Mouse (Mus musculus): Measurements from ENCODE around the gene Pop7. TPM values are rescaled to one million over a fixed set of nuclear protein-coding genes. Genes with fewer than 3 reads are reported as not detected.

The Pop7 gene
- polyA plus RNA-seq, 1 experiment from 2014 or later, result 80.1 TPM

GRCm38 (mm10) chr5:137481138-137481537 is 21.2 kb downstream of the Pop7 start:
- Histone ChIP-seq H3K27ac (replicated peaks) (no peak overlapping the region), H3K27me3 (peaks cover 15% of the 10 kb centered on the region), H3K4me2 (no peak overlapping the region), H3K9me3 (no peaks in the 10 kb centered on the region), H3K4me3 (no peak overlapping the region), H3K36me3 (no peaks in the 10 kb centered on the region), H3K4me1 (replicated peaks) (peaks cover 15% of the 10 kb centered on the region), H3K9ac (no peak overlapping the region)
- no peak for ATAC-seq (ENCODE audit: low read depth)

GRCm38 (mm10) chr5:137476964-137477363 is 25.4 kb downstream of the Pop7 start, which contains the start of gene Zan:
Gene Zan (minus strand): TSS chr5:137477064.
- Histone ChIP-seq H3K4me2 (no peak within 1 kb of the TSS), H3K27ac (replicated peaks) (no peak within 1 kb of the TSS), H3K9ac (no peak within 1 kb of the TSS), H3K4me1 (replicated peaks) (peaks cover 3% of the 10 kb centered on the region; the same call in 1 of the 2 replicates), H3K9me3 (no peaks in the 10 kb centered on the region), H3K36me3 (no peaks in the 10 kb centered on the region), H3K4me3 (no peak within 1 kb of the TSS), H3K27me3 (no peaks in the 10 kb centered on the region)
- 89% methylated on average over 5 of the region's 5 CpGs for WGBS
- no peak for ATAC-seq (ENCODE audit: low read depth)

- no peak overlapping the region for H3K4me3 ChIP-seq
- 14% methylated on average over 2 of the region's 2 CpGs for WGBS
These were observed 28.0 kb downstream of the Pop7 start for GRCm38 (mm10) chr5:137474351-137474750.

DNA sequence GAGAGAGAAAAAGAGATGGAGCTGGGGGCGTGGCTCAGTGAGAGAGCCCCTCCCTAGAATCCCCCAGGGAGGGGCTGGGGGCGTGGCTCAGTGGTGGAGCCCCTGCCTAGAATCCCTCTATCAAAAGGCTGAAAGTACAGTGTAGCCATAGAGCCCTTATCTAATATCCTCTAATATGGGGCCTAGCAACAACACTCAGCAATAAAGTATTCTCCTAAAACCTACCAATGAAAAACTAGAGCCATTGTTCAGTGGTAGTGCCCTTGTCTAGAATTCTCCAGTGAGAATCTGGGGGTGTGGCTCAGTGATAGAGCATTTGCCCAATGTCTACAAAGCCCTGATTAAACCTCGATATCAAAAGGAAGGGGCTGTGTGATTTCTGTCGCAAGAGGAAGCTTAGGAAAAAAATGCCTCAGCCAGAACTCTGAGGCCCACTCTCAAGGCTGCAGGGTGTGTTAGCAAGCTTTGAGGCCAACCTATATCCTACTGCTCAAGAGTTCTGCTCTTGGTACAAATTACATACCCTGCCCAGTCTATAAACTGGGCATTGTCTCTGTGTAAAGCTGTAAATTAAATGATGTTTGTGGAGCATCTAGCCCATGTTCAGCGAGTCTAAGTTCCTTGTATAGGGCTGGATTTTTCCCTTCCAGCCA is 29.9 kb downstream of the Pop7 start:
- H3K27ac ChIP-seq (replicated peaks), result no peak overlapping the region
- H3K4me1 ChIP-seq (replicated peaks), result no peaks in the 10 kb centered on the region
- H3K27me3 ChIP-seq, result no peaks in the 10 kb centered on the region
- H3K36me3 ChIP-seq, result no peaks in the 10 kb centered on the region
- no peaks in the 10 kb centered on the region for H3K9me3 ChIP-seq
- H3K9ac ChIP-seq, result no peak overlapping the region
- no peak for ATAC-seq (ENCODE audit: low read depth)
- H3K4me3 ChIP-seq, result no peak overlapping the region
- no peak overlapping the region for H3K4me2 ChIP-seq
- WGBS, result 59% methylated on average over 5 of the region's 5 CpGs

More at GRCm38 (mm10) chr5:137474351-137474750, 28.0 kb downstream of the Pop7 start:
- Histone ChIP-seq H3K9ac (no peak overlapping the region), H3K36me3 (no peaks in the 10 kb centered on the region), H3K9me3 (no peaks in the 10 kb centered on the region), H3K27me3 (no peaks in the 10 kb centered on the region), H3K4me2 (no peak overlapping the region), H3K27ac (replicated peaks) (no peak overlapping the region), H3K4me1 (replicated peaks) (no peaks in the 10 kb centered on the region)
- no peak for ATAC-seq (ENCODE audit: low read depth)

DNA sequence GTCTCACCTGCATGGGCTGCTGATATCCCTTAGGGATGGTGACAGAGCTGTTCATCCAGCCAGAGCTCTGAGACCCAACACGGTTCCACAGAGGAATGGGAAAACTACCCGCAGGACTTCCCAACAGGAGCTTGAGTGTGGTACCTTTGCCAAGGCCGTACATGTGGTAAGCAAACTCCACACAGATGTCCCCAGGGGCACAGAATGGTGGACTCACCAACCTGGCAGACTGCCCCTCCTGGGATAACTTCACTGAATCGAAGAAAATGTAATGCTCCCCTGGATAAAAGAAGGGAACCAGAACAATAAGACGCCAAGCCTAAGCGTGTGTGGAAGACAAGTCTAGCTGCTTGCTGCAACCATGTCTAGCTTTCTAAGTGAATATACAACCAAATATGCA is 35.4 kb downstream of the Pop7 start:
- no peaks in the 10 kb centered on the region for H3K27me3 ChIP-seq
- H3K27ac ChIP-seq (replicated peaks), result no peak overlapping the region
- no peak overlapping the region for H3K4me3 ChIP-seq
- no peak overlapping the region for H3K9ac ChIP-seq
- WGBS, result 91% methylated on average over 6 of the region's 6 CpGs
- H3K4me2 ChIP-seq, result no peak overlapping the region
- H3K4me1 ChIP-seq (replicated peaks), result no peaks in the 10 kb centered on the region
- ATAC-seq (ENCODE audit: low read depth), result no peak
- no peaks in the 10 kb centered on the region for H3K9me3 ChIP-seq
- H3K36me3 ChIP-seq, result no peaks in the 10 kb centered on the region

- H3K9me3 ChIP-seq, result no peaks in the 10 kb centered on the region
- no peaks in the 10 kb centered on the region for H3K36me3 ChIP-seq
- no peak overlapping the region for H3K4me3 ChIP-seq
- H3K27ac ChIP-seq (replicated peaks), result no peak overlapping the region
- WGBS, result 57% methylated on average over 3 of the region's 3 CpGs
- H3K4me2 ChIP-seq, result no peak overlapping the region
- no peak for ATAC-seq (ENCODE audit: low read depth)
- no peaks in the 10 kb centered on the region for H3K4me1 ChIP-seq (replicated peaks)
- H3K27me3 ChIP-seq, result no peaks in the 10 kb centered on the region
- no peak overlapping the region for H3K9ac ChIP-seq
These were observed 37.3 kb downstream of the Pop7 start for GRCm38 (mm10) chr5:137465049-137465448.

DNA sequence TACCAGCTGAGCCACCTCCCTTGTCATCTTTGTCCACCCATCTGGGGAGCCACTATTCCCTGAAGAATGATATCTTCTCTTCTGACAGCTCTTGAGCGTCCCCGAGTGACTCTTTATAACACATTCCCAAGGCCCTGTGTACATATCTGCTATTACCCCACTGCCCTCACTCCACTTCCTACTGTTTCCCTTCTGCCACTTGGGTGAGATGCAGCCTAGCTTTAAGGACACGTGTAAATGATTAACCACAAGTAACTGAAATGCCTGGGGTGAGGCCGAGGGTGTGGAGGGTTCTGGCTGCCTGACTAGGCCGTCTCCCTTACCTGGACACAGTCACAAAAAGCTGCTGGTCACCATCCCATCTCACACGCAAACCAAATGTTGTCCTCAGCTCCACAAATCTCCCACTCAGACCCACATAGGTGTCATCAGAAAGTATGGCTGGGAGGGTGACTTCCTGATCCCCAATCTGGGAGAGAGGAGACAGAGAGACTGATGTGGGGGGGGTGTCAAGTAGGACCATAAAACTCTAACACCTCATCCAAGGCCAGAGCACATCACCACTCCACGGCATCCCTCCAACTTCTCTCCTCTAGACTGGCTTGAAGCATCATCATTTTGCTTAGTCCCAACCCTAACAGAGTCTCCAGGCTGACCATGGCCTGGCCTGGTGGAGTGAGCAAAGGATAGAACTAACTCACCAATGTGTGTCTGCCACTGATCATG is 46.3 kb downstream of the Pop7 start:
- Histone ChIP-seq H3K27me3 (no peaks in the 10 kb centered on the region), H3K9ac (no peak overlapping the region), H3K4me1 (replicated peaks) (no peaks in the 10 kb centered on the region), H3K4me3 (no peak overlapping the region), H3K9me3 (no peaks in the 10 kb centered on the region), H3K27ac (replicated peaks) (no peak overlapping the region), H3K36me3 (no peaks in the 10 kb centered on the region), H3K4me2 (no peak overlapping the region)
- ATAC-seq (ENCODE audit: low read depth), result no peak
- 54% methylated on average over 7 of the region's 7 CpGs for WGBS

DNA sequence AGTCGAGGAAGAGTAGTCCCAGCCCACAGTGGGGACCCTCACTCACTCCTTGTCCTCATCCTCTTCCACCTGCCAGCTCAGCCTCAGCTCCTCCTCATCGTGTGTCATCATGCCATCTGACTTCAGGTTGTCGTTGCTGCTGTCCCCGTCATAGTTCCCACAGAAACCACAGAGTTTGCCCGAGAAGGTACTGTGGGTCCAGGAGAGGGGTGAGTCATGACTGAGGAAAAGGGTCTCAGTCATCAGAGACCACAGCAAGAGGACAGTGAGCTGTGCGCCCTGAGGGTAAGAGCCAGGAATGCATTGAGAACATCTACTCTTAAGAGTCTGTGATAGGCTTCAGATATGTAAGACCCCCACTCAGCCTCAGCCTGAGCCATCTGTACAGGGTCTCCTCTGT is 47.1 kb downstream of the Pop7 start:
- no peak for ATAC-seq (ENCODE audit: low read depth)
- Histone ChIP-seq H3K4me2 (no peak overlapping the region), H3K4me3 (no peak overlapping the region), H3K36me3 (no peaks in the 10 kb centered on the region), H3K27ac (replicated peaks) (no peak overlapping the region), H3K9me3 (no peaks in the 10 kb centered on the region), H3K27me3 (no peaks in the 10 kb centered on the region), H3K4me1 (replicated peaks) (no peaks in the 10 kb centered on the region), H3K9ac (no peak overlapping the region)
- WGBS, result 89% methylated on average over 6 of the region's 6 CpGs

Small RNA genes lying within 50 kb of the gene (microRNA-seq; reads per million reads assigned to microRNA genes)
- not detected for gene Mir6418

Other genes starting within 250 kb of the Pop7 start
- gene Ache, start 215.0 kb downstream of the Pop7 start, polyA plus RNA-seq (2015; fragmentation: Nextera tagmentation; extraction: Ambion mirVana), result 37.8 and 40.6 TPM in 2 replicates
- gene Ufsp1, start 207.9 kb downstream of the Pop7 start, polyA plus RNA-seq (2015; fragmentation: Nextera tagmentation; extraction: Ambion mirVana), result 15.1 and 18.3 TPM in 2 replicates
- 102 and 115 TPM in 2 replicates for gene Srrt, start 194.8 kb downstream of the Pop7 start, polyA plus RNA-seq (2015; fragmentation: Nextera tagmentation; extraction: Ambion mirVana)
- 17.7 and 23.8 TPM in 2 replicates for gene Trip6, start 188.1 kb downstream of the Pop7 start, polyA plus RNA-seq (2015; fragmentation: Nextera tagmentation; extraction: Ambion mirVana)
- gene Slc12a9, start 168.9 kb downstream of the Pop7 start, polyA plus RNA-seq (2015; fragmentation: Nextera tagmentation; extraction: Ambion mirVana), result 26.9 and 27.4 TPM in 2 replicates
- 10.8 and 13.4 TPM in 2 replicates for gene Ephb4, start 152.4 kb downstream of the Pop7 start, polyA plus RNA-seq (2015; fragmentation: Nextera tagmentation; extraction: Ambion mirVana)
- 0.06 and 0.08 TPM in 2 replicates for gene Zan, start 25.5 kb downstream of the Pop7 start, polyA plus RNA-seq (2015; fragmentation: Nextera tagmentation; extraction: Ambion mirVana)
- 16.9 and 17.3 TPM in 2 replicates for gene Gigyf1, start 16.0 kb upstream of the Pop7 start, polyA plus RNA-seq (2015; fragmentation: Nextera tagmentation; extraction: Ambion mirVana)
- gene Epo, start 30.7 kb upstream of the Pop7 start, polyA plus RNA-seq (2015; fragmentation: Nextera tagmentation; extraction: Ambion mirVana), result not detected in 2 replicates
- 486 and 510 TPM in 2 replicates for gene Gnb2, start 31.0 kb upstream of the Pop7 start, polyA plus RNA-seq (2015; fragmentation: Nextera tagmentation; extraction: Ambion mirVana)
- gene Actl6b, start 51.0 kb upstream of the Pop7 start, polyA plus RNA-seq (2015; fragmentation: Nextera tagmentation; extraction: Ambion mirVana), result 203 and 222 TPM in 2 replicates
- gene Tfr2, start 67.3 kb upstream of the Pop7 start, polyA plus RNA-seq (2015; fragmentation: Nextera tagmentation; extraction: Ambion mirVana), result 3.0 and 3.2 TPM in 2 replicates
- 50.0 and 58.1 TPM in 2 replicates for gene Mospd3, start 98.5 kb upstream of the Pop7 start, polyA plus RNA-seq (2015; fragmentation: Nextera tagmentation; extraction: Ambion mirVana)
- 40.6 and 42.7 TPM in 2 replicates for gene Pcolce, start 111.3 kb upstream of the Pop7 start, polyA plus RNA-seq (2015; fragmentation: Nextera tagmentation; extraction: Ambion mirVana)
- 0.17 and 0.20 TPM in 2 replicates for gene Fbxo24, start 126.5 kb upstream of the Pop7 start, polyA plus RNA-seq (2015; fragmentation: Nextera tagmentation; extraction: Ambion mirVana)
- gene Lrch4, start 126.6 kb upstream of the Pop7 start, polyA plus RNA-seq (2015; fragmentation: Nextera tagmentation; extraction: Ambion mirVana), result 23.8 and 24.5 TPM in 2 replicates
- 6.7 and 7.9 TPM in 2 replicates for gene Gm20605, start 126.7 kb upstream of the Pop7 start, polyA plus RNA-seq (2015; fragmentation: Nextera tagmentation; extraction: Ambion mirVana)
- gene Sap25, start 138.8 kb upstream of the Pop7 start, polyA plus RNA-seq (2015; fragmentation: Nextera tagmentation; extraction: Ambion mirVana), result 5.6 and 6.5 TPM in 2 replicates
- gene Irs3, start 143.2 kb upstream of the Pop7 start, polyA plus RNA-seq (2015; fragmentation: Nextera tagmentation; extraction: Ambion mirVana), result 0.20 TPM in 1 of 2 replicates, not detected in the other
- 15.5 and 16.6 TPM in 2 replicates for gene Agfg2, start 182.2 kb upstream of the Pop7 start, polyA plus RNA-seq (2015; fragmentation: Nextera tagmentation; extraction: Ambion mirVana)
- gene Nyap1, start 239.1 kb upstream of the Pop7 start, polyA plus RNA-seq (2015; fragmentation: Nextera tagmentation; extraction: Ambion mirVana), result 23.4 and 25.4 TPM in 2 replicates
- 76.8 and 86.9 TPM in 2 replicates for gene Tsc22d4, start 243.2 kb upstream of the Pop7 start, polyA plus RNA-seq (2015; fragmentation: Nextera tagmentation; extraction: Ambion mirVana)